Mouse (Mus musculus) myocyte (in vitro differentiated cells): ENCODE measurements around the gene Gcn1l1.

Source experiments
- CEBPB ChIP-seq: IDR thresholded peaks from 2 replicates; pipeline ENCODE4 v1.6.1; 2011; ENCODE audit warnings: mild to moderate bottlenecking, moderate library complexity; ENCODE audit not compliant: poor library complexity, insufficient read depth, severe bottlenecking
- E2F4 ChIP-seq: IDR thresholded peaks from one replicate; pipeline ENCODE4 v1.6.1; 2011; ENCODE audit warnings: mild to moderate bottlenecking, control low read depth, moderate library complexity; ENCODE audit not compliant: insufficient read depth
- MAX ChIP-seq: IDR thresholded peaks from one replicate; pipeline ENCODE4 v1.6.1; 2011; ENCODE audit warnings: low read depth, mild to moderate bottlenecking, control low read depth
- MYOG ChIP-seq, 3 experiments: IDR thresholded peaks; one replicate each; pipeline ENCODE4 v1.6.1; 2011; ENCODE audit warnings: control low read depth in 2 of 3, low read depth in 2 of 3, mild to moderate bottlenecking in 2 of 3; ENCODE audit not compliant: insufficient read length in 2 of 3, control insufficient read depth in 1 of 3, insufficient read depth in 1 of 3
- POLR2A ChIP-seq: IDR thresholded peaks from one replicate; pipeline ENCODE4 v1.6.1; 2011; ENCODE audit warnings: low read depth, mild to moderate bottlenecking, control low read depth, moderate library complexity; ENCODE audit not compliant: insufficient read length
- POLR2AphosphoS2 ChIP-seq: IDR thresholded peaks from one replicate; pipeline ENCODE4 v1.6.1; 2011; ENCODE audit warnings: low read depth, control low read depth; ENCODE audit not compliant: insufficient read length
- SRF ChIP-seq: IDR thresholded peaks from one replicate; pipeline ENCODE4 v1.6.1; 2011; ENCODE audit warnings: low read depth; ENCODE audit not compliant: control insufficient read depth, insufficient read length
- TCF12 ChIP-seq: IDR thresholded peaks from one replicate; pipeline ENCODE4 v1.6.1; 2011; ENCODE audit warnings: mild to moderate bottlenecking, control low read depth; ENCODE audit not compliant: poor library complexity, insufficient read depth, severe bottlenecking
- TCF3 ChIP-seq: IDR thresholded peaks from one replicate; pipeline ENCODE4 v1.6.1; 2011; ENCODE audit warnings: low read depth, control low read depth; ENCODE audit not compliant: insufficient read length
- USF1 ChIP-seq: IDR thresholded peaks from one replicate; pipeline ENCODE4 v1.6.1; 2011; ENCODE audit warnings: low read depth, mild to moderate bottlenecking, control low read depth, moderate library complexity

GRCm38 (mm10) chr5:115542635-115543384, 22.2 kb upstream of the Gcn1l1 start:
- TF ChIP-seq TCF12, result no peak
- no peak for TF ChIP-seq POLR2A
- TF ChIP-seq POLR2AphosphoS2, result no peak
- TF ChIP-seq USF1, result no peak
- TF ChIP-seq MYOG (IDR thresholded peaks at IDR 0.05; ENCODE audit: control insufficient read depth in 1 of 3, insufficient read depth in 1 of 3, insufficient read length in 2 of 3, low read depth in 2 of 3), result no peak
- TF ChIP-seq CEBPB, result no peak
- no peak for TF ChIP-seq TCF3
- TF ChIP-seq E2F4, result no peak
- no peak for TF ChIP-seq MAX
- TF ChIP-seq SRF, result no peak
